Comparison of ENCODE assay signal across 46 mouse cellular contexts in genomic region chr7:140747402-140747801, GRCm38 (mm10). TPM values are rescaled to one million over a fixed set of nuclear protein-coding genes. Genes with fewer than 3 reads are reported as not detected.
"Had no signal": no experiment of that assay in that cellular context is flagged by ENCODE, and none has a peak within 500 bp of the region (broad histone marks: within the 10 kb centered on the region; RNA-seq: fewer than 3 reads in every experiment).

No protein-coding gene starts in this region.

- H3K27ac ChIP-seq: left cerebral cortex, adult 2 months; limb, embryonic 10.5 days; limb, embryonic 12.5 days; limb, embryonic 13.5 days; limb, embryonic 15.5 days; liver, embryonic 13.5 days; liver, embryonic 14.5 days; liver, embryonic 15.5 days; lung, embryonic 15.5 days; macrophage; midbrain, embryonic 10.5 days; midbrain, embryonic 12.5 days; midbrain, embryonic 13.5 days; midbrain, embryonic 15.5 days had no signal

- ATAC-seq: liver, postnatal 0 days; lung, postnatal 0 days; midbrain, embryonic 13.5 days; midbrain, embryonic 15.5 days; midbrain, embryonic 16.5 days had no signal

- H3K9me3 ChIP-seq: limb, embryonic 10.5 days; limb, embryonic 12.5 days; limb, embryonic 13.5 days; limb, embryonic 15.5 days; liver, embryonic 13.5 days; liver, embryonic 15.5 days; lung, embryonic 15.5 days; megakaryocyte, embryonic 14.5 days; midbrain, embryonic 10.5 days; midbrain, embryonic 12.5 days; midbrain, embryonic 13.5 days; midbrain, embryonic 15.5 days had no signal

- H3K4me2 ChIP-seq: limb, embryonic 12.5 days; limb, embryonic 13.5 days; limb, embryonic 15.5 days; liver, embryonic 11.5 days; liver, embryonic 13.5 days; liver, embryonic 15.5 days; lung, embryonic 14.5 days; lung, embryonic 15.5 days; midbrain, embryonic 11.5 days; midbrain, embryonic 12.5 days; midbrain, embryonic 13.5 days; midbrain, embryonic 15.5 days had no signal

- H3K4me1 ChIP-seq: limb, embryonic 10.5 days; limb, embryonic 12.5 days; limb, embryonic 13.5 days; limb, embryonic 15.5 days; liver, embryonic 13.5 days; liver, embryonic 15.5 days; lung, embryonic 15.5 days; megakaryocyte, embryonic 14.5 days; midbrain, embryonic 10.5 days; midbrain, embryonic 12.5 days; midbrain, embryonic 13.5 days; midbrain, embryonic 15.5 days had no signal

- DNase-seq: left cerebral cortex, postnatal 4 days; liver; liver, embryonic 13.5 days; liver, postnatal 0 days; lung, adult 18-20 months; lung, adult 2 months; lung, embryonic 14.5 days; lung, postnatal 10 days; lung, postnatal 14 days; lung, postnatal 36 days; lung, postnatal 4 days; midbrain, embryonic 14.5 days had no signal

- H3K36me3 ChIP-seq: limb, embryonic 10.5 days; limb, embryonic 12.5 days; limb, embryonic 13.5 days; limb, embryonic 15.5 days; liver, embryonic 13.5 days; liver, embryonic 15.5 days; lung, embryonic 15.5 days; midbrain, embryonic 10.5 days; midbrain, embryonic 12.5 days; midbrain, embryonic 13.5 days; midbrain, embryonic 15.5 days had no signal

- H3K4me3 ChIP-seq: left cerebral cortex, adult 2 months; limb, embryonic 10.5 days; limb, embryonic 12.5 days; limb, embryonic 13.5 days; limb, embryonic 15.5 days; liver, embryonic 13.5 days; liver, embryonic 15.5 days; lung, embryonic 15.5 days; megakaryocyte, embryonic 14.5 days; midbrain, embryonic 10.5 days; midbrain, embryonic 12.5 days; midbrain, embryonic 13.5 days; midbrain, embryonic 15.5 days; myocyte had no signal

- H3K9ac ChIP-seq: limb, embryonic 12.5 days; limb, embryonic 13.5 days; limb, embryonic 15.5 days; liver, embryonic 13.5 days; liver, embryonic 14.5 days; liver, embryonic 15.5 days; liver, postnatal 0 days; lung, embryonic 14.5 days; lung, embryonic 15.5 days; midbrain, embryonic 12.5 days; midbrain, embryonic 13.5 days; midbrain, embryonic 15.5 days had no signal

- H3K27me3 ChIP-seq: limb, embryonic 12.5 days; limb, embryonic 13.5 days; limb, embryonic 15.5 days; liver, embryonic 13.5 days; liver, embryonic 15.5 days; lung, embryonic 15.5 days; megakaryocyte, embryonic 14.5 days; midbrain, embryonic 12.5 days; midbrain, embryonic 13.5 days; midbrain, embryonic 15.5 days had no signal

RNA-seq across cellular contexts. Expression of gene Cyp2e1, which starts 16.1 kb away (rescaled TPM):
- total RNA-seq: left cerebral cortex, adult 2 months; left cerebral cortex, postnatal 10 days; left cerebral cortex, postnatal 14 days; left cerebral cortex, postnatal 25 days; left cerebral cortex, postnatal 36 days; left cerebral cortex, postnatal 4 days; megakaryocyte progenitor cell, adult 5-6 weeks; megakaryocyte, adult 5-6 weeks; megakaryocyte-erythroid progenitor cell, adult 5-6 weeks; midbrain, postnatal 0 days; monocyte, adult 5-6 weeks had no signal
- polyA plus RNA-seq: limb, embryonic 11.5 days; limb, embryonic 12.5 days; limb, embryonic 13.5 days; limb, embryonic 15.5 days; liver, embryonic 11.5 days; lung, embryonic 14.5 days; macrophage; midbrain, embryonic 10.5 days; midbrain, embryonic 11.5 days; midbrain, embryonic 12.5 days; midbrain, embryonic 13.5 days; midbrain, embryonic 14.5 days; midbrain, embryonic 15.5 days; midbrain, embryonic 16.5 days; midbrain, postnatal 0 days; myocyte; neural tube, embryonic 11.5 days had no signal

RNA-seq across cellular contexts. Expression of gene Syce1, which starts 40.2 kb away (rescaled TPM):
- total RNA-seq: left cerebral cortex, postnatal 25 days; megakaryocyte-erythroid progenitor cell, adult 5-6 weeks; monocyte, adult 5-6 weeks had no signal
- polyA plus RNA-seq: liver, embryonic 11.5 days; liver, postnatal 0 days; lung, embryonic 14.5 days; lung, postnatal 0 days; midbrain, embryonic 10.5 days; myocyte; neural tube, embryonic 11.5 days had no signal

RNA-seq across cellular contexts. Expression of gene Olfr541, which starts 50.3 kb away (rescaled TPM):
- total RNA-seq: left cerebral cortex, adult 2 months; left cerebral cortex, adult 8-10 months; left cerebral cortex, postnatal 10 days; left cerebral cortex, postnatal 14 days; left cerebral cortex, postnatal 25 days; left cerebral cortex, postnatal 36 days; left cerebral cortex, postnatal 4 days; megakaryocyte progenitor cell, adult 5-6 weeks; megakaryocyte, adult 5-6 weeks; megakaryocyte-erythroid progenitor cell, adult 5-6 weeks; midbrain, postnatal 0 days; monocyte, adult 5-6 weeks had no signal
- polyA plus RNA-seq: limb, embryonic 10.5 days; limb, embryonic 11.5 days; limb, embryonic 12.5 days; limb, embryonic 13.5 days; limb, embryonic 14.5 days; limb, embryonic 15.5 days; liver, embryonic 11.5 days; liver, embryonic 13.5 days; liver, embryonic 14.5 days; liver, embryonic 15.5 days; liver, embryonic 16.5 days; liver, postnatal 0 days; lung, adult 2 months; lung, embryonic 14.5 days; lung, embryonic 15.5 days; lung, embryonic 16.5 days; lung, postnatal 0 days; macrophage; midbrain, embryonic 10.5 days; midbrain, embryonic 11.5 days; midbrain, embryonic 12.5 days; midbrain, embryonic 13.5 days; midbrain, embryonic 14.5 days; midbrain, embryonic 15.5 days; midbrain, embryonic 16.5 days; midbrain, postnatal 0 days; myocyte; neural tube, embryonic 11.5 days had no signal
